Mouse (Mus musculus) hindbrain, embryonic 13.5 days (tissue): ENCODE data around the gene Ctnnd2. TPM values are rescaled to one million over a fixed set of nuclear protein-coding genes. Genes with fewer than 3 reads are reported as not detected.
A peak's percentile ranks its signal among the peaks of the same experiment; 100 is the strongest.

ENCODE experiments used
- ATAC-seq: fragments of 200-750 bp; cut with Nextera tagmentation; 2 replicates; pipeline ENCODE4 v1.8.0; 2017; ENCODE audit warnings: moderate TSS enrichment; ENCODE audit not compliant: low FRiP score
- H3K27ac ChIP-seq: fragments of 300-500 bp; sonication (generic); 2 replicates; pipeline ENCODE4 v1.5.1; 2015; ENCODE audit warnings: inconsistent platforms, mild to moderate bottlenecking, moderate library complexity
- H3K27me3 ChIP-seq: fragments of 300-500 bp; sonication (generic); 2 replicates; pipeline ENCODE4 v1.6.1; 2015; ENCODE audit warnings: mild to moderate bottlenecking, inconsistent platforms
- H3K36me3 ChIP-seq: fragments of 300-500 bp; sonication (generic); 2 replicates; pipeline ENCODE4 v1.6.1; 2015; ENCODE audit warnings: mild to moderate bottlenecking, inconsistent platforms
- H3K4me1 ChIP-seq: fragments of 300-500 bp; sonication (generic); replicated peaks from 2 replicates; pipeline ENCODE4 v1.6.1; 2015; ENCODE audit warnings: inconsistent platforms
- H3K4me2 ChIP-seq: fragments of 300-500 bp; sonication (generic); 2 replicates; pipeline ENCODE4 v1.6.1; 2015; ENCODE audit warnings: inconsistent platforms, mild to moderate bottlenecking, moderate library complexity
- H3K4me3 ChIP-seq: fragments of 300-500 bp; sonication (generic); 2 replicates; pipeline ENCODE4 v1.5.1; 2015; ENCODE audit warnings: mild to moderate bottlenecking, inconsistent platforms
- H3K9ac ChIP-seq: fragments of 300-500 bp; sonication (generic); 2 replicates; pipeline ENCODE4 v1.6.1; 2015; ENCODE audit warnings: mild to moderate bottlenecking, inconsistent platforms
- H3K9me3 ChIP-seq: fragments of 300-500 bp; sonication (generic); 2 replicates; pipeline ENCODE4 v1.6.1; 2016; ENCODE audit warnings: inconsistent platforms
- WGBS: fragments of 180-500 bp; shearing (Covaris S2); methylation state at CpG from one replicate; pipeline ENCODE4 v1.1.7; 2015; 5-methylcytosine and 5-hydroxymethylcytosine counted together
- polyA plus RNA-seq: library from polyadenylated mRNA; unstranded; fragments of >200 nt; fragmentation: Nextera tagmentation; extraction: Ambion mirVana; gene quantifications from 2 replicates; pipeline ENCODE4 v1.2.1, GENCODE M21; 2015

Ctnnd2 gene
- polyA plus RNA-seq, 1 experiment from 2014 or later: 59.6 TPM

DNA sequence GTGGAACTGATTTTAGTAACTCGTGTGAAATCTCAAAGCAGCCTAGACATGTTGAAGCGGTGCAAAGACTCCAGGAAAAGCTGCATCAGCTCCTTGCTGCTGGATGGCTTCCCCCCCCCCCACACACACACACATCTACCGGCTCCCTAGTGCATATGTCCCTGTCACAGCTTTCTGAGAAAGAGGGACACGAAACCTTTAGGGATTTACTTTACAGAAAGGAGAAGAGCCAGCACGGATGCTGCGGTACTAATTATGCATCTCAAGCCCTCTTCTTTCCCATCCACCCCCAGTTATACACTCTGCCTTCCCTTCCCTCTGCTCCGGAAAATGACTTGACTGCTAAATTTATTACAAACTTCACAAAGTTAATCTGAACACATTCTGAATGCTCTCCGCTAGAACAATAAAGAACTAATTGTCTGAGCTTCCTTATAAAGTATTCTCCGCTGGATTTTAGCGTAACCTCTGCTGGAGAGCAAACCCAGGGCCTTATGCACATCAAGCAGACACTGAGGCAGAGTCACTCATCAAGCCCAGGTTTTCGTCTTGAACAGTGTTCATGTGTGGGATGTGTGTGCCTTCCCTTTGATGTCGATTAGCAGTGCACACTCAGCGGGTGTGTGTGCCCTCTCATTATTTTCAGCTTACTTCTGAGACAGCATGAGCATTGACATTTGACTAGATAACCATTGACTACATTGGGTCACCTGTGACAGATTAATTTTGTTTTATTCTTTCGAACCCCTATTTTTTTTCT, 510.1 kb downstream of the Ctnnd2 start:
- no peaks in the 10 kb centered on the region for H3K9me3 ChIP-seq
- H3K4me2 ChIP-seq: no peak overlapping the region
- 0 out of 2 replicates have a peak, but pooled peaks cover 5% of the 10 kb centered on the region for H3K36me3 ChIP-seq
- H3K27ac ChIP-seq: no peak overlapping the region
- no peak for ATAC-seq
- 62% methylated on average over 14 of the region's 14 CpGs for WGBS
- H3K4me1 ChIP-seq: no peaks in the 10 kb centered on the region
- no peak overlapping the region for H3K9ac ChIP-seq
- H3K27me3 ChIP-seq: no peaks in the 10 kb centered on the region
- H3K4me3 ChIP-seq: no peak overlapping the region

DNA sequence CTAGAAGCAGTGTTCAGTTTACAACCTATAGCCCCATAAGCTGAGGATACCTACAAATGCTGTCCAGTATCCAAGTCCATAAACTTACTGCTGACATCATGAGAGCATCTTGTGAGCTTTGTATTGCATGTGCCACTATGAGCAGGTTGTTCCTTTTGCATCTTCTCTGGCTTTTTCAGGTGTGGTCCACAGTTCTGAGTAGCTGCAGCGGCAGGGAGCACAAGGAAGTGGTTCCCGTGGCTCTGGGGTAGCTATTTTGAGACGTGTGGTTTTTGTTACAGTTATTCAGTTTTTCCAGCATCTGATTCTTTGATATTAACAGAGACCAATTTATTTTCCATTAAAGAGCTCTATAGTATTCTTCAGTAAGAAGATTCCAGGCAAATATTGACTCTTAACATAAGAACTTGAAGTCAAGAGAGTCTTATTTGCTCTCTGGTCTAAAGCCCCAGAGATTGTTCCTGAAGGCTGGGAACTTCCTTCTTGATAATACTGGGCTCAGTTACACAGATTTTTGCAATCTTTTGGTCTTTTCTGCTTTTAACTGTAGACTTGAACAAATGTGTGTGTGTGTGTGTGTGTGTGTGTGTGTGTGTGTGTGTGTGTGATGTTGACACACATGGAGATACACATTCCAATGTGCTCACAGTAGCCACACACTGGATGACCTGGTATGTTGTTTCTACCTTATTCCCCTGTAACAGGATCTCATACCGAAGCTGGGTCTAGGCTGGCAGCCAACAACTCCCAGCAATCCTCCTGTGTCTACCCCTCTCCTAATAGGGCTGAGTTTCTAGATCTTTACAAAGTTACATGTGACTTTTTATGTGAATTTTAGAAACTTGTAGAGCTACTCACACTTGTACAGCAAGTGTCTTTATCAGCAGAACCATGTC, 514.1 kb downstream of the Ctnnd2 start:
- no peaks in the 10 kb centered on the region for H3K27me3 ChIP-seq
- no peaks in the 10 kb centered on the region for H3K4me1 ChIP-seq
- H3K27ac ChIP-seq: no peak overlapping the region
- 85% methylated on average over 4 of the region's 4 CpGs for WGBS
- no peak overlapping the region for H3K9ac ChIP-seq
- no peak overlapping the region for H3K4me3 ChIP-seq
- H3K9me3 ChIP-seq: no peaks in the 10 kb centered on the region
- H3K4me2 ChIP-seq: no peak overlapping the region
- ATAC-seq: no peak
- 0 out of 2 replicates have a peak, but pooled peaks cover 5% of the 10 kb centered on the region for H3K36me3 ChIP-seq

DNA sequence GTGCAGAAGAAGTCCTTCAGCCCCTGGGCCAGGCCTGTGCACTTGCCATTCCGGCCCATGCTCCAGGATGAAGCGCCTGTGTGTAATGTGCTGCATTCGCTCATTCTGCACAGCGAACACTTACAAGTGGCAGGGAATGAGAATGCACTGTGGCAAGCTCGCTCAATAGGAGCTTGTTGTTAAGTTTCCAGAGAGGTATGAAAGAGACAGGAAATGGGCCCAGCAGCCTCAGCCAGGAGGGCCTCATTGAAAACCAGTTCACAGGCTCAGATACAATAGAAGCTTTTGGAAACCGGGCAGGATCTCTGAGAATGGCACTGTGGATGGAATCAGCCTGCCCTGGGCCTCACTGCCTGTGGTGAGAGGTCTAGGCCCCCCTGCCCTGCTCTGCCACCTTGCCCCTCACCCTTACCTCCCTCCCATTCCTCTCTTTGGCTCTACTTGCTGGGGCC, 521.4 kb downstream of the Ctnnd2 start:
- H3K4me3 ChIP-seq: no peak overlapping the region
- H3K27me3 ChIP-seq: no peaks in the 10 kb centered on the region
- H3K4me1 ChIP-seq: peaks cover 13% of the 10 kb centered on the region
- WGBS: 26% methylated on average over 6 of the region's 6 CpGs
- H3K4me2 ChIP-seq: no peak overlapping the region
- no peaks in the 10 kb centered on the region for H3K9me3 ChIP-seq
- H3K27ac ChIP-seq: peak overlapping the region; percentile 66
- ATAC-seq: peak; percentile 93
- no peak overlapping the region for H3K9ac ChIP-seq
- no peaks in the 10 kb centered on the region for H3K36me3 ChIP-seq

DNA sequence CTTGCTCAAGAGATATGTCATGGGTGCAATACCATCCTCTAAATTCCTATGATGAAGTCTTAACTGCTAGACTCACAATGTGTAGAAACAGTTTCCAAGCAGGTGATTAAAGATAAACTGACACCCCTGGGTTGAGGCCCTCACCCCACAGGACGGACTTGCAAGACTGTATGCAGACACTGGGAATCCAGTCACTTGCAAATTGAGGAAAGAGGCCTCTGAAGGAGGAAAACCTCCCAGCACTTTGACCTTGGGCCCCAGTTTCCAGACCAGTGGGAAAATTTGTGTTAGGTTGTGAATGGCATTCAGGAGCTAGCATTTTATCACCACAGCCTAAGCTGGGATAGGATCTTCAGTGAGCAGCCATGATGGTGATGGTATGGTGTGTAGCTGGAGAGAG, 521.9 kb downstream of the Ctnnd2 start:
- Histone ChIP-seq H3K4me3 (no peak overlapping the region), H3K36me3 (no peaks in the 10 kb centered on the region), H3K4me1 (peaks cover 13% of the 10 kb centered on the region), H3K9me3 (no peaks in the 10 kb centered on the region), H3K27me3 (no peaks in the 10 kb centered on the region), H3K9ac (no peak overlapping the region), H3K4me2 (no peak overlapping the region), H3K27ac (peak overlapping the region; percentile 66)
- no peak for ATAC-seq
- 75% methylated on average over 1 of the region's 1 CpGs for WGBS

DNA sequence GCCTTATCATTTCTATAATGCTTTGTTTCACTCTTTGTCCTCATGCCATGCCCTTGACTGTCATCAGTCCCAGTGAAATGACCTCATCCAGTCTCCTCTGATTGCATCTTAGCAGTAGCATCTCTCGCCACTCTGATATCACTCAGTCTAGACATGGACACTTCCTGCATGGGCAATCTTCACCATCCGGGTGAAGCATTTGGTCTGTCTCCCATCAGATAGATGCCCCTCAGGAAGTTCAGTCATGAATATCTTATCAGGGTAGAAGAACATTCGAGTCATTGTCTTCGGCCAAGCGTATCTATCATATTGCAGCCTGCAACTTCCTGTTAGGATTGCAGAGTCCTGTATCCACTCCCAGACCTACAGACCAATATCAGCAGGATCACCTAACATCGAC, 523.5 kb downstream of the Ctnnd2 start:
- Histone ChIP-seq H3K27ac (no peak overlapping the region), H3K4me3 (no peak overlapping the region), H3K4me1 (peaks cover 13% of the 10 kb centered on the region), H3K36me3 (no peaks in the 10 kb centered on the region), H3K9ac (no peak overlapping the region), H3K4me2 (no peak overlapping the region), H3K9me3 (no peaks in the 10 kb centered on the region), H3K27me3 (no peaks in the 10 kb centered on the region)
- no peak for ATAC-seq
- WGBS: 85% methylated on average over 6 of the region's 6 CpGs

DNA sequence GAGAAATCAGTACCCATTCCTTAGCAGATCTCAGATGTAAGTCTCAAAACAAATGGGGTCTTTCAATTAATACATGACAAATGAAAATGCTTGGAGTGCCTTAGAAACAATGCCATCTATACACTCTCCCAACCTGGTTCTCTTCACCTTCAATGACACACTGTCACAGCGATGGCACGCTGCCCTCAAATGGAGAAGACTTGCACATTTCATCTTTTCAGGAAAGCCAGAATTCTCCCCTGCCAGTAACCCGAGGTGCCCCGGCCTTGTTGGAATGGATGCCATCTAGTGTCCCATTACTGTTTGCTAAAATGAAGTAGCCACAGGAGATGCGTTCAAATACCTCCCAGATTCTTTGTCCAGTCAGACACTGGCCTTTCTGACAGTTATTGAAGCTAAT, 525.0 kb downstream of the Ctnnd2 start:
- WGBS: 68% methylated on average over 5 of the region's 5 CpGs
- H3K36me3 ChIP-seq: peaks cover under 1% of the 10 kb centered on the region; the same call in 1 of the 2 replicates
- no peak for ATAC-seq
- no peak overlapping the region for H3K9ac ChIP-seq
- H3K4me3 ChIP-seq: no peak overlapping the region
- H3K9me3 ChIP-seq: no peaks in the 10 kb centered on the region
- H3K4me1 ChIP-seq: peaks cover 13% of the 10 kb centered on the region
- H3K4me2 ChIP-seq: no peak overlapping the region
- H3K27me3 ChIP-seq: no peaks in the 10 kb centered on the region
- no peak overlapping the region for H3K27ac ChIP-seq

DNA sequence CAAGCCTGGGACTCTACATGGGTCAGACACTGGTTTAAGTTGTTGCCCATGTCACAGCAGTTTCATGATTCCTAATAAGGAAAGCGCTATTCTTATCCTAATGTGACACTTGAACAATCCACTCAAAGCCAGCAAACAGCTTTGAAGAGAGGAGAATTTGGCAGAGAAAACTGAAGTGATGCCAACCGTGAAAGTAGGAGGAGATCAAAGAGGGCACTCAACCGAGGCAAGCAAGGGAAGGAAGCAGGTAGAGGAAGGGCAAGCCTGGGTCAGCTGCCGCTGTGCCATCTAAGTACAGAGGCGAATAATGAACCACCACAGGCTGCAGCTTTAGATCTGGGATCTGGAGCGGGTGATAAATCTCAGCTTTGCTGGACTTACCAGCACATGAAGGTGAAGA, 528.4 kb downstream of the Ctnnd2 start:
- 69% methylated on average over 6 of the region's 6 CpGs for WGBS
- H3K36me3 ChIP-seq: peaks cover 6% of the 10 kb centered on the region
- no peaks in the 10 kb centered on the region for H3K9me3 ChIP-seq
- H3K4me2 ChIP-seq: no peak overlapping the region
- H3K27me3 ChIP-seq: no peaks in the 10 kb centered on the region
- H3K4me1 ChIP-seq: no peaks in the 10 kb centered on the region
- no peak overlapping the region for H3K27ac ChIP-seq
- H3K4me3 ChIP-seq: no peak overlapping the region
- ATAC-seq: no peak
- no peak overlapping the region for H3K9ac ChIP-seq

DNA sequence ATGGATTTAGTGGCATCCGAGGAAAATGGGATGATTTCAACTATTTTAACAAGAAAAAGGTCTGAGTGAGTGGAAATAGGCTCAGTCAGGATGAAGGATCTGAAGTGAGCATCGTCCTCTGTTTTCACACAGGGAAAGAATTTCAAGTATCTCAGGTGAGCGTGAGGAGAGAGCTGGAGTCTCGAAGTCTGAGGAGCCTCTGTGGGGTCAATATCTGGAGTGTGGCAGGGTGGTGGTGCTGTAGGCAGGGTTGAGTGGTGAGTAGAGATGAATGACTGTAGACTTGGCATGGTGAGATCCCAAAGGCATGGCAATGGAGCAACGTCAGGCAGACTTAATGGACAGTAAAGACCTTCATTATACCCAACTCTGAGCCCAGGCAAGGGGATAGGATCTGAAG, 529.2 kb downstream of the Ctnnd2 start:
- Histone ChIP-seq H3K27ac (no peak overlapping the region), H3K4me1 (no peaks in the 10 kb centered on the region), H3K4me3 (no peak overlapping the region), H3K36me3 (peaks cover 6% of the 10 kb centered on the region), H3K9me3 (no peaks in the 10 kb centered on the region), H3K4me2 (no peak overlapping the region), H3K9ac (no peak overlapping the region), H3K27me3 (no peaks in the 10 kb centered on the region)
- ATAC-seq: no peak
- 90% methylated on average over 5 of the region's 5 CpGs for WGBS

DNA sequence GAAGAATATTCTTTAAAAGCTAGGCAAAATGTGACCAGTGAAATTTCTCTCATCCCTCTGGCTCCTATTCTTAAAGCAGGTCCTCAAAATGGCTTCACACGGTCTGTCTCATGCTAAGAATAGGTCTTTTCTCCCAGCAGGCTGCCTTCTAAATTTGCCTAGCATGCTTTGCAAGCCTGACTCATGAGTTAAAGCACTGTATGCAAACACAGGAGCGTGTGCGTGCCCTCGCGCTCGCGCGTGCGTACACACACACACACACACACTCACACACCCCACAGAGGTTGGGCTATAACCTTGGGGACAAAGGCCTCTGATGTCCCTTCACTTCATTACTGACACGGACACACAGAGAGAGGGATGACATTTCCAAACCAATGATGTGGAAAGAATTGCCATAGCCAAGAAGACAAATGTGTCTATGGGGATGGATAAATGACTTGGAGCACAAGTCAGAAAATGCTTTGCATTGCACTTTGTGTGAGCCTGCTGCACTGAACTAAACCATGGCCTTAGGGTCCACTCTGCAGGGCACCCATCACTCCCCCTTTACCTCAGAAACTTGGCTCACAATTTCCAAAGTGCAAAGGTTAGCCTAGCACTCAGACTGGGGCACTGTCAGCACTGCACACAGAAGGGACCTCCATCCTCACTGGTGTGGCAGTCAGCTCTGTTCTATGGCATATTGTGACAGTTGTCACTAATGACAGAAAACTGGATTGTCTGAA, 536.8 kb downstream of the Ctnnd2 start:
- Histone ChIP-seq H3K27ac (peak overlapping the region; percentile 64; the same call in 1 of the 2 replicates), H3K36me3 (no peaks in the 10 kb centered on the region), H3K4me1 (peaks cover 13% of the 10 kb centered on the region), H3K27me3 (no peaks in the 10 kb centered on the region), H3K9ac (no peak overlapping the region), H3K4me2 (no peak overlapping the region), H3K9me3 (no peaks in the 10 kb centered on the region), H3K4me3 (no peak overlapping the region)
- WGBS: 32% methylated on average over 10 of the region's 10 CpGs
- peak; percentile 66; the same call in 1 of the 2 replicates for ATAC-seq

DNA sequence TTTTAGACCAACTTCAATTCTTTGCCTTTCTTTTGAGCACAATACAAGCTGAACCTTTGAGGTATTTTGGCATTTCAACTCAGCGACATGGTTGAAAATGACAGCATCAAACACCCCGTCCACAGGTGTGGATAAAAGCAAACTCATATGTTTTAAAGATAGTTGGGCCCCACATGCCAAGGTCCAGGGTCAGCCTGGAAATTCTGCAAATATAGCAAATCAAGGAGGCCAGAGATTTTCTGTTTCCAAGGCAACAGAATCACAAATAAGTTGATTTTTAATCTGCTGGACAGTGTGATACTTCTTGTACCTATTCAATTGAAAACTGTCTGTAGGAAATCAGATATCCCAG, 537.3 kb downstream of the Ctnnd2 start:
- 57% methylated on average over 2 of the region's 2 CpGs for WGBS
- Histone ChIP-seq H3K9ac (no peak overlapping the region), H3K27ac (no peak overlapping the region), H3K9me3 (no peaks in the 10 kb centered on the region), H3K36me3 (no peaks in the 10 kb centered on the region), H3K27me3 (no peaks in the 10 kb centered on the region), H3K4me3 (no peak overlapping the region), H3K4me1 (peaks cover 13% of the 10 kb centered on the region), H3K4me2 (no peak overlapping the region)
- no peak for ATAC-seq

DNA sequence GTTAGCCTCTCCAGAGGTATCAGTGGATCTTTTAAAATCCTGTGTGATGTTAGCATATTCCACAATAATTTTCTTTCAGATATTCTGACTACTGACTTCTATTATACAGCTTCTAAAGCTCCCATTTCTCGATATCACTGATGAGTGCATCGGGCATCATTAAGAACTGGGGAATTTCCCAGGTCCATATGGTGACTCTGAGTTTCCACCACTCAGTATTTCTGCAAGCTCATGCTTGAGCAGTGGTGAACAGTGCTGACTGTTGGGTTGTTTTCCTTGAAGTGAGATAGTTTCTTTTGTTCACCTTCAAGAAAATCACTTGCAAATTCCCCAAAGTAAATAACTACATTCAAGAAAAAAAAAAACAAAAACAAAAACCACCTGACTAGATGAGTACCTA, 542.4 kb downstream of the Ctnnd2 start:
- H3K9ac ChIP-seq: no peak overlapping the region
- H3K36me3 ChIP-seq: no peaks in the 10 kb centered on the region
- H3K4me2 ChIP-seq: no peak overlapping the region
- H3K9me3 ChIP-seq: no peaks in the 10 kb centered on the region
- no peak for ATAC-seq
- no peak overlapping the region for H3K27ac ChIP-seq
- H3K4me1 ChIP-seq: 0 out of 2 replicates have a peak, but pooled peaks cover 1% of the 10 kb centered on the region
- no peaks in the 10 kb centered on the region for H3K27me3 ChIP-seq
- H3K4me3 ChIP-seq: no peak overlapping the region
- WGBS: 97% methylated on average over 2 of the region's 2 CpGs

DNA sequence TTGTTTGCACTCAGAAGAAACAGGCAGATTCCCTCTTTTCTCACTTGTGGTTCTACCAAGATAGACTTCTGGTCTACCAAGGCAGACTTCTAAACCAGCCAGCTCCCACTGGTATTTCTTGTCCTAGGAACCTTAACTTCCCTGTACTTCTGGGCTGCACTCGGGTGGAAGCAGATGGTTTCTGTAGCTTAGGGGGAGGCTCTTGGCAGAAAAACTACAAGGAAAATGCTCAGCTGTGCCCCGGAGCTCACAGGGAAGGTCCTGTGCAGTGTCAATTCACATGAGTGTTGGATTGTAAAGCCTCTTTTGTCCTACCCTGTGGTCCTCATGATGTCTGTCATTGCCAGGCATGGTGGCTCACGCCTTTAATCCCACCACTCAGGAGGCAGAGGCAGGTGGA, 546.4 kb downstream of the Ctnnd2 start:
- 87% methylated on average over 3 of the region's 3 CpGs for WGBS

More for the DNA sequence above, 546.4 kb downstream of the Ctnnd2 start:
- no peaks in the 10 kb centered on the region; the same call in 1 of the 2 replicates for H3K4me1 ChIP-seq
- H3K4me3 ChIP-seq: no peak overlapping the region
- no peak overlapping the region for H3K9ac ChIP-seq
- no peaks in the 10 kb centered on the region for H3K36me3 ChIP-seq
- H3K27ac ChIP-seq: no peak overlapping the region
- H3K4me2 ChIP-seq: no peak overlapping the region
- H3K27me3 ChIP-seq: no peaks in the 10 kb centered on the region
- no peak for ATAC-seq
- no peaks in the 10 kb centered on the region for H3K9me3 ChIP-seq
